In the genomic region with DNA sequence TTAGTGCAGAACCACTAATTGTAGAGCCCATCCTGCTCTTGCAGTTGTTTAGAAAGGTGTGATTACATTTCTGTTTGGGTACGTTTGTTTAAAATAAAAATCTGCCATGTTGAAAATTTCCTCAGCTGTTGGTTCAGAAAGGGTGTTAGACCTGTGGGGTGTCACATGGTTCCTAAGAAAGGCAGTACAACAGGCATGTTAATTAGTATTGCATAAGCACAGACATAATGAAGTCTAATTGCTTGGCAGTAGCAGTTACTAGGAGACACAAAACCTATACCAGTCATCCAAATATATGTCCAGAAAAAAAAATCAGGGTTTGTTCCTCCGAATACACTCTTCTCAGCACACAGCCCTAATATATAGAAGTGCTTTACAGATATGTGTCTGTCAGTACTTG, we compare ENCODE assay signal across 20 mouse cellular contexts.
DNase-seq lines count a peak whose midpoint lies in the region; ATAC-seq and TF ChIP-seq lines count a peak whose summit lies in the region.
"Had no signal": no experiment of that assay in that cellular context is flagged by ENCODE, and none has a peak within 500 bp of the region (broad histone marks: within the 10 kb centered on the region; RNA-seq: fewer than 3 reads in every experiment).

No protein-coding gene starts in this region.

- WGBS in forebrain, embryonic 12.5 days, result 46% methylated on average over 2 of the region's 2 CpGs
- WGBS in forebrain, postnatal 0 days, result 36% methylated on average over 2 of the region's 2 CpGs
- 29% methylated on average over 2 of the region's 2 CpGs for WGBS in forebrain, embryonic 14.5 days
- WGBS in forebrain, embryonic 16.5 days, result 31% methylated on average over 2 of the region's 2 CpGs
- WGBS in intestine, embryonic 16.5 days, result 78% methylated on average over 2 of the region's 2 CpGs

- no peaks in the 10 kb centered on the region for H3K36me3 ChIP-seq in forebrain, embryonic 12.5 days (replicated peaks)
- H3K36me3 ChIP-seq in forebrain, postnatal 0 days (ENCODE audit: insufficient read depth), result no peaks in the 10 kb centered on the region
- no peaks in the 10 kb centered on the region for H3K36me3 ChIP-seq in forebrain, embryonic 14.5 days (ENCODE audit: control insufficient read depth, insufficient read depth, low read length)
- no peaks in the 10 kb centered on the region for H3K36me3 ChIP-seq in forebrain, embryonic 16.5 days (ENCODE audit: control insufficient read depth, insufficient read depth)
- no peaks in the 10 kb centered on the region for H3K36me3 ChIP-seq in intestine, embryonic 16.5 days (ENCODE audit: control insufficient read depth, insufficient read depth, low read length)
- H3K36me3 ChIP-seq: embryonic facial prominence, embryonic 13.5 days; embryonic facial prominence, embryonic 15.5 days had no signal

- H3K9ac ChIP-seq in forebrain, embryonic 12.5 days, result no peak overlapping the region
- H3K9ac ChIP-seq in forebrain, postnatal 0 days, result no peak overlapping the region
- no peak overlapping the region for H3K9ac ChIP-seq in forebrain, embryonic 14.5 days (ENCODE audit: low read length)
- no peak overlapping the region for H3K9ac ChIP-seq in forebrain, embryonic 16.5 days (replicated peaks; ENCODE audit: low read depth, low read length)
- no peak overlapping the region for H3K9ac ChIP-seq in intestine, embryonic 16.5 days (ENCODE audit: low read depth, low read length)
- H3K9ac ChIP-seq: embryonic facial prominence, embryonic 13.5 days; embryonic facial prominence, embryonic 15.5 days had no signal

- no peak overlapping the region for H3K4me3 ChIP-seq in forebrain, embryonic 12.5 days (replicated peaks)
- H3K4me3 ChIP-seq in forebrain, postnatal 0 days (ENCODE audit: low read depth, low read length), result no peak overlapping the region
- H3K4me3 ChIP-seq in forebrain, embryonic 14.5 days (ENCODE audit: low read depth, low read length), result no peak overlapping the region
- no peak overlapping the region for H3K4me3 ChIP-seq in forebrain, embryonic 16.5 days (replicated peaks; ENCODE audit: low read length)
- H3K4me3 ChIP-seq in intestine, embryonic 16.5 days (ENCODE audit: low read length), result no peak overlapping the region
- H3K4me3 ChIP-seq: embryonic facial prominence, embryonic 13.5 days; embryonic facial prominence, embryonic 15.5 days; erythroblast, embryonic 14.5 days had no signal

- no peak overlapping the region for H3K4me2 ChIP-seq in forebrain, embryonic 12.5 days
- no peak overlapping the region for H3K4me2 ChIP-seq in forebrain, postnatal 0 days (ENCODE audit: low read depth)
- H3K4me2 ChIP-seq in forebrain, embryonic 14.5 days (ENCODE audit: low read length), result no peak overlapping the region
- no peak overlapping the region for H3K4me2 ChIP-seq in forebrain, embryonic 16.5 days (ENCODE audit: low read length)
- H3K4me2 ChIP-seq in intestine, embryonic 16.5 days (ENCODE audit: low read depth, low read length), result no peak overlapping the region
- H3K4me2 ChIP-seq: embryonic facial prominence, embryonic 13.5 days; embryonic facial prominence, embryonic 15.5 days had no signal

- TF ChIP-seq POLR2A in brain, embryonic 14.5 days (IDR thresholded peaks at IDR 0.05; ENCODE audit: borderline replicate concordance, extremely low read depth, insufficient read depth, insufficient read length, poor library complexity, severe bottlenecking), result no peak

- no peak for TF ChIP-seq CTCF in forebrain, postnatal 0 days (IDR thresholded peaks at IDR 0.05; ENCODE audit: low read depth)
- no peak for TF ChIP-seq CTCF in brain, embryonic 14.5 days (IDR thresholded peaks at IDR 0.05; ENCODE audit: borderline replicate concordance, extremely low read depth, insufficient read depth, insufficient read length)

- no peaks in the 10 kb centered on the region for H3K9me3 ChIP-seq in forebrain, embryonic 12.5 days
- no peaks in the 10 kb centered on the region for H3K9me3 ChIP-seq in forebrain, postnatal 0 days (ENCODE audit: low read length)
- H3K9me3 ChIP-seq in forebrain, embryonic 14.5 days (replicated peaks; ENCODE audit: control insufficient read depth, low read length), result no peaks in the 10 kb centered on the region
- no peaks in the 10 kb centered on the region for H3K9me3 ChIP-seq in forebrain, embryonic 16.5 days (ENCODE audit: control insufficient read depth, low read length)
- H3K9me3 ChIP-seq in intestine, embryonic 16.5 days (ENCODE audit: control insufficient read depth, low read length), result no peaks in the 10 kb centered on the region
- H3K9me3 ChIP-seq: embryonic facial prominence, embryonic 13.5 days; embryonic facial prominence, embryonic 15.5 days had no signal

- ATAC-seq in forebrain, embryonic 12.5 days (ENCODE audit: low FRiP score), result peak; percentile 85; the same call in 1 of the 2 replicates
- no peak for ATAC-seq in forebrain, postnatal 0 days
- ATAC-seq in forebrain, embryonic 14.5 days, result peak; percentile 92
- peak; percentile 85 for ATAC-seq in forebrain, embryonic 16.5 days
- ATAC-seq in intestine, embryonic 16.5 days, result no peak

- no peaks in the 10 kb centered on the region for H3K27me3 ChIP-seq in forebrain, embryonic 12.5 days
- no peaks in the 10 kb centered on the region for H3K27me3 ChIP-seq in forebrain, postnatal 0 days (ENCODE audit: insufficient read depth, low read length)
- no peaks in the 10 kb centered on the region for H3K27me3 ChIP-seq in forebrain, embryonic 14.5 days (replicated peaks; ENCODE audit: control insufficient read depth, insufficient read depth, low read length)
- no peaks in the 10 kb centered on the region for H3K27me3 ChIP-seq in forebrain, embryonic 16.5 days (replicated peaks; ENCODE audit: control insufficient read depth, insufficient read depth, low read length)
- H3K27me3 ChIP-seq in intestine, embryonic 16.5 days (replicated peaks; ENCODE audit: control insufficient read depth, insufficient read depth, low read length), result no peaks in the 10 kb centered on the region
- H3K27me3 ChIP-seq: embryonic facial prominence, embryonic 13.5 days; embryonic facial prominence, embryonic 15.5 days had no signal

- no peak for DNase-seq in forebrain, postnatal 0 days
- DNase-seq in brain, embryonic 14.5 days (ENCODE audit: low read depth), result peak; percentile 88
- DNase-seq in forebrain, embryonic 14.5 days (ENCODE audit: low spot score), result peak; percentile 80
- DNase-seq in cerebellum, adult 9-10 months, result no peak
- no peak for DNase-seq in frontal cortex, postnatal 14 days (ENCODE audit: low spot score in 2 of 2)
- DNase-seq: adrenal gland, adult 2 months; adrenal gland, postnatal 10 days; adrenal gland, postnatal 25 days; cerebellum, adult 11-12 months; cerebellum, adult 2 months; cerebellum, adult 9-11 months; cerebellum, postnatal 14 days; cerebellum, postnatal 36 days; embryo, embryonic 11 days had no signal

- 0 out of 2 replicates have a peak overlapping the region, but pooled peaks have one; percentile 22 for H3K27ac ChIP-seq in forebrain, embryonic 12.5 days
- no peak overlapping the region for H3K27ac ChIP-seq in forebrain, postnatal 0 days (ENCODE audit: low read depth, low read length)
- H3K27ac ChIP-seq in forebrain, embryonic 14.5 days (ENCODE audit: low read depth, low read length), result peak overlapping the region; percentile 44; the same call in 1 of the 2 replicates
- H3K27ac ChIP-seq in forebrain, embryonic 16.5 days (ENCODE audit: low read length), result no peak overlapping the region; the same call in 1 of the 2 replicates
- no peak overlapping the region for H3K27ac ChIP-seq in intestine, embryonic 16.5 days (ENCODE audit: low read length)
- H3K27ac ChIP-seq: embryonic facial prominence, embryonic 13.5 days; embryonic facial prominence, embryonic 15.5 days had no signal

- H3K4me1 ChIP-seq in forebrain, embryonic 12.5 days, result peaks cover 6% of the 10 kb centered on the region
- H3K4me1 ChIP-seq in forebrain, postnatal 0 days (ENCODE audit: insufficient read depth), result no peaks in the 10 kb centered on the region
- peaks cover 9% of the 10 kb centered on the region for H3K4me1 ChIP-seq in forebrain, embryonic 14.5 days (ENCODE audit: control insufficient read depth, insufficient read depth, low read length)
- H3K4me1 ChIP-seq in forebrain, embryonic 16.5 days (replicated peaks; ENCODE audit: control insufficient read depth, insufficient read depth, low read length), result peaks cover 11% of the 10 kb centered on the region
- no peaks in the 10 kb centered on the region for H3K4me1 ChIP-seq in intestine, embryonic 16.5 days (ENCODE audit: control insufficient read depth, insufficient read depth, low read length)
- H3K4me1 ChIP-seq: embryonic facial prominence, embryonic 13.5 days; embryonic facial prominence, embryonic 15.5 days had no signal

Comparison
In these comparisons a context has a peak if more than half of its experiments do, and no peak if none do; other contexts are left out.
1. ATAC-seq: peak in forebrain, embryonic 12.5 days (single experiment), forebrain, embryonic 14.5 days (single experiment) and forebrain, embryonic 16.5 days (single experiment); none in forebrain, postnatal 0 days (single experiment) and intestine, embryonic 16.5 days (single experiment).
2. H3K27ac ChIP-seq: peak in forebrain, embryonic 12.5 days (single experiment) and forebrain, embryonic 14.5 days (single experiment); none in forebrain, postnatal 0 days (single experiment), forebrain, embryonic 16.5 days (single experiment) and intestine, embryonic 16.5 days (single experiment).
3. DNase-seq: peak in brain, embryonic 14.5 days (single experiment) and forebrain, embryonic 14.5 days (single experiment); none in forebrain, postnatal 0 days (single experiment), cerebellum, adult 9-10 months (single experiment) and frontal cortex, postnatal 14 days (0 of 2).